Mouse (Mus musculus) limb, embryonic 15.5 days (tissue): ENCODE data around the gene Zcchc2. TPM values are rescaled to one million over a fixed set of nuclear protein-coding genes. Genes with fewer than 3 reads are reported as not detected.

Experiments
- ATAC-seq: fragments of 200-750 bp; cut with Nextera tagmentation; 2 replicates; pipeline ENCODE4 v1.8.0; 2017; ENCODE audit warnings: low read depth, moderate TSS enrichment; ENCODE audit not compliant: insufficient number of reproducible peaks, low FRiP score, low TSS enrichment
- H3K27ac ChIP-seq: fragments of 300-500 bp; sonication (generic); 2 replicates; pipeline ENCODE4 v1.5.1; 2015; ENCODE audit warnings: moderate library complexity, mild to moderate bottlenecking, inconsistent platforms
- H3K27me3 ChIP-seq: fragments of 300-500 bp; sonication (generic); 2 replicates; pipeline ENCODE4 v1.6.1; 2015; ENCODE audit warnings: inconsistent platforms
- H3K36me3 ChIP-seq: fragments of 300-500 bp; sonication (generic); 2 replicates; pipeline ENCODE4 v1.6.1; 2015; ENCODE audit warnings: inconsistent platforms
- H3K4me1 ChIP-seq: fragments of 300-500 bp; sonication (generic); 2 replicates; pipeline ENCODE4 v1.6.1; 2015; ENCODE audit warnings: inconsistent platforms
- H3K4me2 ChIP-seq: fragments of 300-500 bp; sonication (generic); 2 replicates; pipeline ENCODE4 v1.6.1; 2015; ENCODE audit warnings: mild to moderate bottlenecking, inconsistent platforms
- H3K4me3 ChIP-seq: fragments of 300-500 bp; sonication (generic); 2 replicates; pipeline ENCODE4 v1.5.1; 2015; ENCODE audit warnings: mild to moderate bottlenecking, inconsistent platforms
- H3K9ac ChIP-seq: fragments of 300-500 bp; sonication (generic); 2 replicates; pipeline ENCODE4 v1.6.1; 2015; ENCODE audit warnings: inconsistent platforms
- H3K9me3 ChIP-seq: fragments of 300-500 bp; sonication (generic); 2 replicates; pipeline ENCODE4 v1.6.1; 2016; ENCODE audit warnings: inconsistent platforms
- WGBS: fragments of 180-500 bp; shearing (Covaris S2); methylation state at CpG from one replicate; pipeline ENCODE4 v1.1.7; 2015; 5-methylcytosine and 5-hydroxymethylcytosine counted together
- polyA plus RNA-seq: library from polyadenylated mRNA; unstranded; fragments of >200 nt; fragmentation: Nextera tagmentation; extraction: Ambion mirVana; gene quantifications from 2 replicates; pipeline ENCODE4 v1.2.1, GENCODE M21; 2015

The Zcchc2 gene
- polyA plus RNA-seq, 1 experiment from 2014 or later: 2.1 TPM

DNA sequence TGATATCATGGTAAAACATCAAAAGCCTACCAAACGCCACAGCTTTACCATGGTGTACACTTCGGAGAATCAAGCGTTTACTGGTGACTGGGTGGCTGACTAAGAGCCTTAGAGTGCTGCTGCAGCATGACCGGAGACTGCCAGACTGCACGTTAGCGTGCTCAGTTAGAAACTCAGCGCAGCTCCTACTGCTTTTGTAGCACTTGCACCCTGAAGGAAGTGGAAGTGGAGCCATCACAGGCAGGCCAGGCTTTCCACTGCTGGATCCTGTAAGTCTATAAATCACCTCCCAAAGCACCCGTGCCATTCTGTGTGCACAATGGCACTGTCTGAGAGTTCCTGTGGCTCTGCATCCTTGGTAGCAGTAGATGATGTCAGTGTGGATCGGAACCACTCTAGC is 52.0 kb downstream of the Zcchc2 start:
- H3K27ac ChIP-seq: no peak overlapping the region
- no peak overlapping the region for H3K4me2 ChIP-seq
- no peak overlapping the region for H3K4me3 ChIP-seq
- H3K27me3 ChIP-seq: no peaks in the 10 kb centered on the region
- peaks cover 3% of the 10 kb centered on the region; the same call in 1 of the 2 replicates for H3K36me3 ChIP-seq
- peaks cover 7% of the 10 kb centered on the region for H3K4me1 ChIP-seq
- no peak overlapping the region for H3K9ac ChIP-seq
- ATAC-seq: no peak
- H3K9me3 ChIP-seq: no peaks in the 10 kb centered on the region
- WGBS: 82% methylated on average over 9 of the region's 9 CpGs

- ATAC-seq: peak; percentile 83
- Histone ChIP-seq H3K9ac (no peak overlapping the region), H3K9me3 (no peaks in the 10 kb centered on the region), H3K27me3 (no peaks in the 10 kb centered on the region), H3K4me3 (no peak overlapping the region), H3K27ac (peak overlapping the region; percentile 70), H3K4me1 (peaks cover 7% of the 10 kb centered on the region), H3K4me2 (no peak overlapping the region), H3K36me3 (no peaks in the 10 kb centered on the region)
- WGBS: 46% methylated on average over 4 of the region's 4 CpGs
Observed at GRCm38 (mm10) chr1:106043053-106043820, 53.0 kb downstream of the Zcchc2 start.

GRCm38 (mm10) chr1:106049036-106049435 is 58.8 kb downstream of the Zcchc2 start:
- Histone ChIP-seq H3K27me3 (no peaks in the 10 kb centered on the region), H3K27ac (no peak overlapping the region), H3K4me3 (no peak overlapping the region), H3K9ac (no peak overlapping the region), H3K4me1 (no peaks in the 10 kb centered on the region), H3K4me2 (no peak overlapping the region), H3K36me3 (no peaks in the 10 kb centered on the region), H3K9me3 (no peaks in the 10 kb centered on the region)
- ATAC-seq: no peak
- 94% methylated on average over 6 of the region's 6 CpGs for WGBS

DNA sequence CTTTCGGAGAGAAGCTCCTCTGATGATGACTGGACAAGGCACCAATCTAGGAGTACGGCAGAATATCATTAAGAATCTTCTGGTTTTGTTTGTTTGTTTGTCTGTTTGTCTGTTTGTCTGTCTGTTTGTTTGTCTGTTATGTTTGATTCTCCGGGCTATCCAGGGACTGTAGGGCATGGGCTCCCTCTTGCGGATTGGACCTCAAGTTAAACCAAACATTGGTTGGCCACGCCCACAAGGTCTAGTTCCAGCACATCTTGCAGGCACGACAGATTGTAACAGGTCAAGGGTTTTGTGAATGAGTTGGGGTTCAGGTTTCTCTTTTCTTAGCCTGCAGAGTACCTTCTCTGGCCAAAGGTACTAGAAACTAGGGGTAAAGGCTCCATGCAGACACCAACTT is 64.8 kb downstream of the Zcchc2 start:
- Histone ChIP-seq H3K27ac (no peak overlapping the region), H3K9me3 (no peaks in the 10 kb centered on the region), H3K36me3 (no peaks in the 10 kb centered on the region), H3K4me3 (no peak overlapping the region), H3K9ac (no peak overlapping the region), H3K4me1 (no peaks in the 10 kb centered on the region), H3K4me2 (no peak overlapping the region), H3K27me3 (no peaks in the 10 kb centered on the region)
- WGBS: 74% methylated on average over 6 of the region's 6 CpGs
- ATAC-seq: no peak

DNA sequence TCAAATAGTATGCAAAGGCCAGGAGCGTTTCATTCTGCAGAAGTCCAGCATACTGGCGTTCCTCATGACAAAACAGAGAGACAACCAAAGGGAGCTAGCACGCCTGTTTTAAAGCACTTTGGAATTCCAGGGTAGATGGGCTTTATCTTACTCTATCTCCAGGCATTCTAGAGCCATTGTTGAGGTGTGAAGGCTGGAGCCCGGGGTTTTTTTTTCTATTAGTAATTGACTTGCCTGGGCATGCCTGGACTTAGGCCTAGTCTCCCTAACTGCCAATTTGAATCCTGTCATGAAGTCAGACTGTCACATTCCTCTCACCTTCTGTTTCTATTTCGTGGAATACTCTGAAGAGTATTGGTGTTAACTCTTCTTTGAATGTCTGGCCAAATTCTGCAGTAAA is 68.1 kb downstream of the Zcchc2 start:
- Histone ChIP-seq H3K4me1 (no peaks in the 10 kb centered on the region), H3K36me3 (no peaks in the 10 kb centered on the region), H3K9ac (no peak overlapping the region), H3K4me2 (no peak overlapping the region), H3K27me3 (no peaks in the 10 kb centered on the region), H3K4me3 (no peak overlapping the region), H3K27ac (no peak overlapping the region), H3K9me3 (no peaks in the 10 kb centered on the region)
- 55% methylated on average over 5 of the region's 5 CpGs for WGBS
- no peak for ATAC-seq

GRCm38 (mm10) chr1:106059516-106060277 is 69.5 kb downstream of the Zcchc2 start:
- Histone ChIP-seq H3K27ac (no peak overlapping the region), H3K4me2 (no peak overlapping the region), H3K36me3 (no peaks in the 10 kb centered on the region), H3K9ac (no peak overlapping the region), H3K9me3 (no peaks in the 10 kb centered on the region), H3K4me1 (no peaks in the 10 kb centered on the region), H3K27me3 (no peaks in the 10 kb centered on the region), H3K4me3 (no peak overlapping the region)
- 77% methylated on average over 4 of the region's 4 CpGs for WGBS
- ATAC-seq: no peak

- no peak overlapping the region for H3K9ac ChIP-seq
- ATAC-seq: no peak
- no peaks in the 10 kb centered on the region for H3K9me3 ChIP-seq
- no peaks in the 10 kb centered on the region for H3K27me3 ChIP-seq
- no peak overlapping the region for H3K4me3 ChIP-seq
- no peak overlapping the region for H3K4me2 ChIP-seq
- 84% methylated on average over 4 of the region's 4 CpGs for WGBS
- H3K27ac ChIP-seq: no peak overlapping the region
- H3K4me1 ChIP-seq: 0 out of 2 replicates have a peak, but pooled peaks cover 4% of the 10 kb centered on the region
- no peaks in the 10 kb centered on the region for H3K36me3 ChIP-seq
Observed at GRCm38 (mm10) chr1:106061185-106061910, 71.1 kb downstream of the Zcchc2 start.

DNA sequence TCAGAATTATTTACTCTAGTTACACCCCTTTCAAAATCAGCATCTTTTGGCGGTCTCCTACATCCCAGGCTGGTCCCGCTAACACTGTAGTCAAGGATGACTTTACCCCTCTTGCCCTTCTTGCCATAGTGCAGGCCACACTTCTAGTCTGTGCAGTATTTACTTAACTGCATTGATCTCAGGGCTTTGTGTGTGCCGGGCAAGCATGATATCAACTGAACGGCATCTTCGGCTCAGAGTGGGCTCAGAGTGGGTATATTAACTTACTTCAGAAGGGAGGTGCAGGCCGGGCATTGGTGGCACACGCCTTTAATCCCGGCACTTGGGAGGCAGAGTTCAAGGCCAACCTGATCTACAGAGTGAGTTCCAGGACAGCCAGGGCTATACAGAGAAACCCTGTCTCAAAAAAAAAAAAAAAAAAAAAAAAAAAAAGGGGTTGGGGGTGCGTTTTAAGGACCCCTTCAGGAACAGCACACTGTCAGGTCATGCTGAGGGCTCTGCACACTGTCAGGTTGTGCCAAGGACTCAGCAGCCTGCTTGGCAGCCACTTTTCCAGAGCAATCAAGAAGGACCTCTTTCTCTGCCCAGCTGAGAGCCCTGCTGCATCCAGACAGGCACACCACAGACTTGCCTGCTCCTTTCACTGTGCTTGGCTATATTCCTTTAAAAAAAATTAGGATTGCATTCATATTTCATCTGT is 72.8 kb downstream of the Zcchc2 start:
- WGBS: 89% methylated on average over 9 of the region's 9 CpGs
- Histone ChIP-seq H3K4me2 (no peak overlapping the region), H3K4me1 (0 out of 2 replicates have a peak, but pooled peaks cover 7% of the 10 kb centered on the region), H3K4me3 (no peak overlapping the region), H3K27me3 (no peaks in the 10 kb centered on the region), H3K9me3 (no peaks in the 10 kb centered on the region), H3K9ac (no peak overlapping the region), H3K36me3 (no peaks in the 10 kb centered on the region), H3K27ac (no peak overlapping the region)
- no peak for ATAC-seq

- Histone ChIP-seq H3K36me3 (no peaks in the 10 kb centered on the region), H3K4me3 (no peak overlapping the region), H3K27ac (no peak overlapping the region), H3K4me1 (0 out of 2 replicates have a peak, but pooled peaks cover 7% of the 10 kb centered on the region), H3K9ac (no peak overlapping the region), H3K9me3 (no peaks in the 10 kb centered on the region), H3K27me3 (no peaks in the 10 kb centered on the region), H3K4me2 (no peak overlapping the region)
- no peak for ATAC-seq
- 71% methylated on average over 4 of the region's 4 CpGs for WGBS
Observed at GRCm38 (mm10) chr1:106063591-106064170, 73.5 kb downstream of the Zcchc2 start.

DNA sequence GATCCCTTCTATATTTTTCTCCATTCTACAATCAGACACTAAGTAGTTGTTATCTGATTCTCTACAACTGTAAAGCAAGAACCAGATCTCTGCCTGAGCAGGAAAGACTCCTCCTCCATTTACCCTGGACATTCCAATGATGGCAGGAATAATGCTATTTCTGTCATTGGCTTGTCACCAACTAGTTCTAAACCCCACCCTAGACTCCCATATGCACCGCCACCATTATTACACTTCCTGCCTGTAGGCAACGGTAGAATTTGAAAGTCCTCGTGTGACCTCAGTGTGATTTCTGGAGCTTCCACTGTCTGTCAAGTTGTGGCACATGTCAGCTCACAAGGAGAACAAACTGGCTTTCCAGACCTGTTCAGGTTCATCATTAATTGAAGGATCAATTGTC is 74.1 kb downstream of the Zcchc2 start:
- H3K4me2 ChIP-seq: no peak overlapping the region
- 0 out of 2 replicates have a peak, but pooled peaks cover 7% of the 10 kb centered on the region for H3K4me1 ChIP-seq
- H3K36me3 ChIP-seq: no peaks in the 10 kb centered on the region
- ATAC-seq: no peak
- no peak overlapping the region for H3K9ac ChIP-seq
- H3K27ac ChIP-seq: no peak overlapping the region
- 40% methylated on average over 3 of the region's 3 CpGs for WGBS
- H3K27me3 ChIP-seq: no peaks in the 10 kb centered on the region
- no peaks in the 10 kb centered on the region for H3K9me3 ChIP-seq
- no peak overlapping the region for H3K4me3 ChIP-seq

- Histone ChIP-seq H3K4me3 (no peak overlapping the region), H3K4me2 (no peak overlapping the region), H3K27ac (no peak overlapping the region), H3K9me3 (no peaks in the 10 kb centered on the region), H3K36me3 (no peaks in the 10 kb centered on the region), H3K4me1 (0 out of 2 replicates have a peak, but pooled peaks cover 7% of the 10 kb centered on the region), H3K27me3 (no peaks in the 10 kb centered on the region), H3K9ac (no peak overlapping the region)
- ATAC-seq: no peak
- WGBS: 88% methylated on average over 2 of the region's 2 CpGs
Observed at GRCm38 (mm10) chr1:106064711-106065110, 74.5 kb downstream of the Zcchc2 start.
